Mouse (Mus musculus) right cerebral cortex, adult 18-20 months (tissue): ENCODE data around the gene Pole2.
A peak's percentile ranks its signal among the peaks of the same experiment; 100 is the strongest.

Experiments
- DNase-seq: peaks from one replicate; pipeline ENCODE4 v3.0.0; 2022; ENCODE audit warnings: mixed read lengths

Pole2 gene

DNA sequence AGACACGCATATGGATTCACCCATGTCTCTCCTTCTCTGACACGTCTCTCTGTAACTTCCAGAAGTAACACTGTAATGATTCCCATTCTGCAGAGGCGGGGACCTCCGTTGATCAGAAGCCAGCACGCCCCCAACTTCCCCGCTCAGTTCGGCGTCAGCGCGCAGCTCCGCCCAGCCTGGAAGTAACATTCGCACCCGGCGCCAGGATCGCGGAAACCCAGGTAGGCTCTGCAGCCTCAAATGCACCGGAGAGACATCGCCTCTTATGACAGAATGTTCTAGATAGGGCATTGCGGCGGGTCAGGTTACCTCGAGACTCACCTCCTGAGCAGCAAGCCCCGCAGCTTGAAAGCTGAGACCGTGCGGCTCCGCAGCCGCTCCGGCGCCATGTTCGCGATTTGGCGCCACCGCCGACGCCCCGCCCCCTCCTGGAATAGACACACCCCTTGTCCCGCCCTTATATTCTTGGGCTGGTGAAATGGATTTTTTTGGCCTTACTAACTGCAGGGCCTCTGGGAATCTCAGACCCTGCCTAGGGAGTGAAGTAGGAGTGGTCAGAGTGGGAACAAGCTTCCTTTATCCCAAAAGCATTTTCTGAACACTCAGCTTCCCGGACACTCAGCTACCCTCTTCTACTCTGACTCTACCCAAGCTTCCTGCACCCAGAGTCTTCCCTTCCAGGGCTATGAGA lies at the start of gene Pole2:
Pole2 (minus strand) TSS at position 420 of the 691 bp plus-strand sequence.
- peak; percentile 81 for DNase-seq

DNA sequence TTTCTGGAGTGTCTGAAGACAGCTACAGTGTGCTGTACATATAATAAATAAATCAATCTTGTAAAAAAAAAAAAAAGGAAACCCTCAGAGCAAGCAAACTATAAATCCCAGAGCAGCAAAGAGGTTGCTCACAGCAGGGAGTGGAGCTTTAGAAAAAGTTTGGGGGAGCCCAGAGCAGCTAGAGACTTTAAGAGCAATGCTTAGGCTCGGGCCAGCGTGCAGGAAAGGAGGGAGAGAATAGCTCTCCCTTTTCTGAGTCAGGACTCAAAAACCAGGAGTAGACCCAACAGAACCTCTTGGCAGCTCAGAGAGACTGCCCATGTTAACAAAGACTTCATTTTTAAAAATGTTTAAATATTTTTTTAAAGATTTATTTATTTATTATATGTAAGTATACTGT lies 41.0 kb upstream of the Pole2 start:
- DNase-seq = no peak

DNA sequence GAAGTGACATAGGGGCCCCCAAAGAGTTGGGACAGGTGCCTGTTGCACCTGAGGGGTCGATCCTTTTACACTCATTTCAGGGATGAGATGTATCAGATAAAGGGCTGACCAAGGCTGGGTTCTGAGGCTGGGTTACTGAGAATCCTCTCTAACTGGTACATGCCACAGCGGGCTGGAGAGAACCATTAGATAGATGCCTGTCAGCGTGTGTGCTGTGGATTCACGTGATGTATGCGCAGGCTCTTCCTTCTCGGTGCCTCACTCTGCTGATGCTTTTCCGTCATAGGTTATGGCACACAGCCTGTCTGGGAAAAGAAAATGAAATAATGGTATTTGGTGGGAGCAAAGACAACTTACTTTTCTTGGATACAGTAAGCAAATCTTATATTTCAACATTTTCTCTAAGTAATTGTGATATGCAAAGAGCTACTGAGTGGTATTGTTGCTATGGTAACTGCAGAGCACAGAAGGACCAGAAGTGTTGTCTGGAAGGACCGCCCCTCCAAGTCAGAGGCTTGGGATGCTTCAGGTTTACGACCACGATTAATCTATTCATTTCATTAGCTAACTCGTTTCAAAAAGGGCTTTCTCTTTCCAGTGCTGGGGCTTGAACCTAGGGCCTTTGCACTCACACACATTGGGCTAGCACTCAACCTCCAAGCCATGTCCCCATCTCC lies 40.1 kb upstream of the Pole2 start:
- DNase-seq = no peak

DNA sequence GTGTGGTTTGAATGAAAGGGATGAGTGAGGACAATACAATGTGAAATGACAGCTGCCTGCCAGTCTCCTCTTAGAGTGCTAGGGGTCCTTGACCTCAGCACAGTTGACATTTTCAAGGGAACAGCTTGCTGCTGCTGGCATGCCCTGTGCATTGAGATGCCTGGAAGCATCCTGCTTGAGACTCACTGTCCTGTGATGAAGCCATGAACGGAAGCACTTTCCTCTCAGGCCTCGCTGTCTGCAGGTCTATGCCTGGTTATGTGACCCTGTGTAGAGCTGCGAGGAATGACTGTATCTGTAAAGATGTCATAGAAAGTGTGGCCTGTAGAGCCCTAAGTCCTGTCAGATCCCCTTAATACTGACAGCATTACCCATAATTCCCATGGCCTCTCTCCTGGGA lies 37.0 kb upstream of the Pole2 start:
- DNase-seq = no peak

DNA sequence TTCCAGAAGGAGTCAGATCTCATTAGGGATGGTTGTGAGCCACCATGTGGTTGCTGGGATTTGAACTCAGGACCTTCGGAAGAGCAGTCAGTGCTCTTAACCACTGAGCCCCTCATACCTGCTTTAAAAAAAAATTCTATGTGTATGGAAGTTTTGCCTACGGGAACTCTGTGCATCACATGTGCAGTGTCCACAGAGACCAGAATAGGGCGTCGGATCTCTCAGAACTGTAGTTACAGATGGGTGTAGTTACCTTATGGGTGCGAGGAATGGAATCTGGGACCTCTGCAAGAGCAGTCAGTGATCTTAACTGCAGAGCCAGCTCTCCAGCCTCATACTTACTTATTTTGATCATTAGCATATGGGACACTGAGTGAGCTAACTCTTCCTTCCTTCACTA lies 34.3 kb upstream of the Pole2 start:
- no peak for DNase-seq

DNA sequence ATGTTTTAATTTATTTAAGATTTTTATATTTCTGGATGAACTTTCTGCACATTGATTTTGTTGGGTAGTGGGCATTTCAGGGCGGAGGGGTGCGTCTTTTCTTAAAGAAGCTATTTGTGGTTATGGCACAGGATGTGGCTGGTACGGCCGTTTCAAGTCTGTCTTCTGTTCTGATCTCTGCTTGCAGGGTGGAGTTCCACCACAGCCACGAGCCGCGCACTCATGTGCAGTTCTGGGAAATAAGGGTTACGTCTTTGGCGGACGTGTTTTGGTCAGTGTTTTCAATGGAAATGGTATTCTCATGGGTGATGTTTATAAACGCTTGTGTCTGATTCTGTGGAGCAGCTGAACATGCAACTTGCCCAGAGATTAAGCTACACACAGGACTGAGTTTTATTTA lies 29.8 kb upstream of the Pole2 start:
- no peak for DNase-seq

DNA sequence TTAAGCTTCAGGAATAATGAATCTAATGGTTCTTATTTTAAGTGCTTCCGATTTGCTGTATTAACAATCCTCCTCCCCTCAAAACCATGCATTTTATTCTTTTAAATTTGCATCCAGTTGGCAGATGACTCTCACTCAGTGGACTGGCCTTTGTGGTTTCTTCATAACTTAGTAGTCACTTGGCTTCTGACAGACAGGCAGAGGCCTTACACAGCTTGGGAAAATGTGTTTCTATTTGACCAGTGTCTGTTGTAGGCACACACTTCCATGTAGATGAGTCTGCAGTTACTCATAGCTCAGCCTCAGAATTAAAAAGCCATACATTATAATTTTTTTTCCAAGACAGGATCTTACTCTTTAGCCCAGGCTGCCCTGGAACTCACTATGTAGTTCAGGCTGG lies 25.8 kb upstream of the Pole2 start:
- no peak for DNase-seq

DNA sequence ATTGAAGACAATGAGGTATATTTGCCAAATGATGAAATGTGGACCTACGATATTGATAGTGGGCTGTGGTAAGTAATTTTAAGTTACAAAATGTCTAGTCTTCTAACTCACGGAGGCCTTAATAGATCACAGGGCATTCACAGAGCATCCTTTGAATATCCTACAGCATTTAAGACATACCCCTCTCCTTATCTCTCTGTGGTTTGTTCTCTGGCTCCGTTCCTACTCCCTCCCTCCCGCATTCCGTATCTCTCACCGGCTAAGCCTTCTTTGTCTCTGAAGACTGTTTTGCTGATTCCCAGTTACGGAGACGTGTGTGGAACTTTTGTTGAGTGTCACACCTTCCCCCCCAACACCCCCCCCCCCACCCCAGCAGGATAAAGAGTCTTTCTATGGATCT lies 22.8 kb upstream of the Pole2 start:
- DNase-seq = no peak

DNA sequence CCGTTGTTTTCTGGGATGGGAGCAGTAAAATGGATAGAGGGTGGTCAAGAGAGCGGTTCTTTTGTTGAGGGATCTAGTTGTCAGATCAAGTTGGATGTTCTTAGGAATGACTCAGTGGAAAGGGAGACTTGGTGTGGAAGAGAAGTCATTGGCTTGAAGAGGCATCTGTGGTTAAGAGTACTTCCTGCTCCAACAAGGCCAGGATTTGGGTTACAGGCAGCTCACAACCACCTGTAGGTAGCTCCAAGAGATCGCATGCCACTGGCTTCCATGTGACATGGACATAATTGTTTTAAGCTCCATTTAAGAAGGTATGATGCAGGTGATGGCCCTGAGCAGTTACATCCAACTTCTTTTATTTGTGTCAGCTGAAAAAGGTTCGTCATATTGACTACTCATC lies 21.8 kb upstream of the Pole2 start:
- DNase-seq = no peak

DNA sequence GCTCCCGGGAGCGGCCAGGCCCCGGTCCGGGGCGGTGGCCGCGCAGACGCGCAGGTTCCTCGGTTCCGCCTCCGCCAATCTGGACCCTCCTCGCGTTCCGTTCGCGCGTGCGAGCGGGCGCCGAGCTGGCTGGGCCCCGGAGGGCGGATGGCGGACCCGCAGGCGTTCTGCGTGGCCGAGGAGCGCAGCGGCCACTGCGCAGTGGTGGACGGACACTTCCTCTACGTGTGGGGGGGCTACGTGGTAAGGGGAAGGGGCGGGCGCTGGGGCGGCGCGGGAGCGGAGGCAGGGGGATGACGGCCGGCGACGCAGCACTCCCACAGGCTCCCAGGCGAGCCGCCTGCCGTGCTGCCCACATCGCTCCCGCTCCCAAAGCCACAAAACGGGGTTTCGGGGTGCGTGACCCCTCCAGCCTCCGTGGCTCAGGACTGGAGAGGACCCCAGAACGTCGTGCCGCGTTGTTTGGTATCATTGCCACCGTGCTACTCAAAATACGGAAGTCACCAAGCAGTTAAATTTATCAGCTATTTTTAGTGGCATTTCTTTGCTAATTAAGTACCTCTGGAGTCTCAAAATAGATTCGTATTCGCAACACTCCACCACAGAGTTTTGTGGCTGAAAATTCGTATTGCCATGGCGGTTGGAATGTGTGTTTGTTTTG lies 13.9 kb upstream of the Pole2 start:
- DNase-seq = peak; percentile 76

DNA sequence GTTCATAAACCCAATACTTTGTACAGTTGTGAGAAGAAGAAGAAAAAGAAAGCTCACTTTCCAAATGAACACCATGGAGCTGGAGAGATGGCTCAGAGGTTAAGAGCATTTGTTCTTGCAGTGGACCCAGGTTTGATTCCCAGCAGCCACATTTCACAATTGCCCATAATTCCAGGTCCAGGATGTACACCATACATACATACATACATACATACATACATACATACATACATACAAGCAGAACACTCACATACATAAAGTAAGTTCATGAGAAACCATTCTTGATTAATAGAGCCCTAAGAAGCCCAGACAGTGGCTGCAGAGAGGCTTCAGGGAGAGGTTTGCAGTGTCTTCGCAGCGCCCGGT lies 13.4 kb upstream of the Pole2 start:
- DNase-seq = no peak

DNA sequence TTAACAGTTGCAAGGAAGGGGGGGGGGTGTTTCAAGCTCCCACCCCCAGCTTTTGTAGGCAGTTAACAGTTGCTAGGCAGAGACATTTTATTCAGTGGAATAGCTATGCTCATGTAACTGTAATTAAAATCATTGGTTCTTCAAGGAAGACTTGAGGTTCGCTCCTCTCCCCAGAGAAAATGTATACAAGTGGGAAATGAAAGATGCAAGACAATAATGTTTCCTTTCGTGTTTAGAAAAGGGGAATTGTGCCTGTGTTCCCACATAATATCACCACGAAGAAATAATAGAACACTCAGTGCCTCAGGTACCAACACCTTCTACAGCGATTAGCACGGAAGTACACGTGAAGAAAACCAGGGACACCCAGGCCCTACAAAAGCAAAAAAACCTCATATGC lies 12.9 kb upstream of the Pole2 start, which contains the start of gene Klhdc1:
Klhdc1 (plus strand) TSS at position 301 of the 400 bp plus-strand sequence.
- no peak for DNase-seq

DNA sequence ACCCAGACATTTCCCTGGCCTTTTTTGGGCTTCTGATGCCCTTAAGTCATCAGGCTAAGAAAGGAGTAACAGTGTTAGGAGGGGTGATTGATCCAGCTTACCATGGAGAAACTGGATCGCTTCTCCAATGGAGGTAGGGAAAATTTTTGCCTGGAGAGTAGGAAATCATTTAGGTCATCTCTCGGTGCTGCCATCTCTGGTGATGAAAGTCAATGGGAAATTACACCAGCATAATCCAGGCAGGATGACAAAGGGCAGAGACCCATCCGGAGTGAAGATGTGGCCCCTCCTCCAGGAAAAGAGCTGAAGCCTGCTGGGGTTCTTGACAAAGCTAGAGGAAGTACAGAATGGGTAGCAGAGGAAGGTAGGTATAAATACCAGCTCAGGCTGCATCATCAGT lies 10.3 kb upstream of the Pole2 start:
- no peak for DNase-seq

DNA sequence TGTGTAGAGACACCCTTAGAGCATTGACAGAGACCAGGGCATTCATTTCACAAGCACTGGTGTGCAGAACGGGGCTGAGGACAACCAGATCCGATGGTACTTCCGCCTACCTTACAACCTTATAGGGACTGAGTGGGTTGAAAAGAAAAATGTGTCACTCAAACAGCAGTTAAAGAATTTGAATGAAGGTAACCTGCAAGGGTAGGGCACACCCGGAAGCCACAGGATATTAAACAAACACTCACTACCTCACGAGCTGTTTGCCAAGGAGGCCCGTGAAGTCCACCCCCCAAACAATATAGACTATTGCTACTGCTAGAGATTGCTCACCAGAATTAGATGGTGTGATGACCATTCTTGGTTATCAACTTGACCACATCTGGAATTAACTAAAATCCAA lies 7.8 kb upstream of the Pole2 start:
- DNase-seq = no peak

DNA sequence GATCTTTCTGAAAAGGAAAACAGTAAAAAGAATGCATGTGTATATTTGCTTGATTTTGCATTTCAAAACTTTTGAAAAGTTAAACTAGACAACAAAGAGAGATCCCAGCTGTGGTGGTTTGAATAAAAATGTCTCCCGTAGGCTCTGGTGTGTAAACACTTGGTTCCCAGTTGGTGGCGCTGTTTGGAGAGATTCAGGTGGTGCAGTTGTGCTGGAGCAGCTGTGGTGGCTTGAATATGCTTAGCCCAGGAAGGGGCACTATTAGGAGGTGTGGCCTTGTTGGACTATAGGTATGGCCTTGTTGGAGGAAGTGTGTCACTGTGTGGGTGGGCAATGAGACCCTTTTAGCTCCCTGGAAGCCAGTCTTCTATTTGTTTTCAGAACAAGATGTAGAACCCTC lies 1.3 kb upstream of the Pole2 start:
- no peak for DNase-seq

DNA sequence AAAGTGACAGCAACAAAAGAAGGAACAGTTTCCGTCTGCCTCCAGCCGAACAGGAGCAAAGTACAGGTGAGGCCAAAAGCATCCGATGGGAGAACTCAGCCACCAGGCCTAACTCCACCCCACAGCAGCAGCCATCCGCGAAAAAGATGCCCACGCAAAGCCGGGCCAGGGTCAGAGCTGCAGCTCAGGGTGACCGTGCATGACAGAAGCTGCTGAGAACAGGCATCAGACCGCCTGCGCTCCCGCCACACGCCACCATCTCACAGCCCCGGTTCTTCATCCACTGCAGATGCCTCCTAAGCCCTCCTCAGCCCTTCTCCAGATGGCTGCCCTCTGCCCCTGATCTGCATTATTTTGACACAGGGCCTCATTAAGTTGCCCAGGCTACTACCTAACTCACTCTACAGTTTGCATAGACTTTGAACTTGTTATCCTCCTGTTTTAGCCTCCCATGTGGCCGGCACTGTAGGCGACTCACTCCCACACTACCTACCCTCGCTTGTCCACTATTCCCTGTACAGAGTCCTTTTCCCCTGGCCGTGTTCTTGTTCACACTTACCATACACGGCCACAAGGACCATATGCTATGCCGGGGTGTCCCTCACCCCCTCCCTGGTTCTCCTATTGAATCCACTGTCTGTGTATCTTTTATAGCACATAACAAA lies 7.2 kb downstream of the Pole2 start:
- no peak for DNase-seq

DNA sequence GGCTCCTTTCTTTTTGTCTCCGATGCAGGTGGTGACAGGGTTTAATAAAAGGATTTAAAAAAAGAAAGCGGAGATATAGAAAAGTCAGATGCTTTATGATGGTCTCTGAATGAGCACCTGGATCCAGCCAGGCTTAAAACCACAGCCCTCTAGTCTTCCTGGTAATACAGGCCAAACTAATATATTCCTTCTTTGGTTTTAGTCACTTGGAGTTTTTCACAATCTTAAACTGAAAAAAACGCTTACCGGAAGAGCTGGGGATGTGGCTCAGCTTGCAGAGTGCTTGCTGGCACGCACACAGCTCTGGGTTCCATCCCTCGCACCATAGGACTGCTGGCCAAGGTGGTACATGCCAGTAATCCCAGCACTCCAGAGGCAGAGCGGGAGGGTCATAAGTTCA lies 11.4 kb downstream of the Pole2 start:
- no peak for DNase-seq

DNA sequence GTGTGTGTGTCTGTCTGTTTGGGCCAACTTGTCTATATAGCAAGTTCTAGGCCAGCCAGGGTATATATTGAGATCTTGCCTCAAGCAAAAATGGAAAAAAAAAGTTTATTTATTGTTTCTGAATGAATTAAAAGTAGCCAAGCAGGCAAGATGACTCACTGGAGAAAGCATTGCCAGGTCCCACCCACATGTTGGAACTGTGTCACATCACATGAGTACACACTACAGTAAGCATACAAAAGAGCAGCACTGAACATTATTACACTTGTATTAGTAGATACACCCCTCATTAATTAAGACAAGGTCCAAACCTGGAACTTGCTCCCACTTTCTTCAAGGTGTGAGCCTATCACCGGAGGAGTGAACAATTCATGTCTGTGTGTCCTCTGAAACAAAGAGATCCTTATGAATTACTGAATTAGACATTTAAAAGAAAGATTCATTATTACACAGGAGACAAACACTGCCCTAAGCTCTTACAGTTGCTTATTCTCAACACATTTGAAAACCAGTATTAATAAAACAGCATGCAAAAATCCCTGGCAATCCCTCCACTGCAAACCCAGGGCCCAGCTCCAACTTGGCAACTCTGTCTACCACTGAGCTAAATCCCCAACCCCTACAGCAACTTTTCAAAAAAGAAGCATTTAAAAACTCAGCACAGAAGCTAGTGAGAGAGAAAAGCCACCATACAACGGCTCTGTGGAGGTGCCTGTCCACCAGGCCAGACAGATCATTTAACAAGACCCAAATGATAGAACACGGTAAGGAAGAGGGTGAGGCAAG lies 12.8 kb downstream of the Pole2 start:
- peak; percentile 48 for DNase-seq

DNA sequence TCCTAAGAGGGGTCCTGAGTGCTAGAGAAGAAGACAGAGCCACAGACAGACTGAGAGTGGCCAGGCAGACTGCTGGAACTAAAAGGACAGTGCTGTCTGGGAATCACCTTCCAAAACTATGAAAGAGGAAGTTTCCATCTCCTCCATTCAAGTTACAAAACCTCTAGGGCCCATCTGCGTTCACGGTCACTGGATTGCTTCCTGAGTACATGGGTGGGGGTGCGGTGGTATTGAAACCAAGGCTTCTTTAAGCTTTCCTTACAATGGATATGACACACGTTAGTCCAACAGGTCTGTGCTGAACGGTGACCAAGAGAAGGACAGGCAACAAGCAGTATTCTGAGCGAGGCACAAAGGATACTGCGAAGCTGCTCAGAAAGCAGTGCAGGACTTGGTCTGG lies 13.6 kb downstream of the Pole2 start:
- no peak for DNase-seq

DNA sequence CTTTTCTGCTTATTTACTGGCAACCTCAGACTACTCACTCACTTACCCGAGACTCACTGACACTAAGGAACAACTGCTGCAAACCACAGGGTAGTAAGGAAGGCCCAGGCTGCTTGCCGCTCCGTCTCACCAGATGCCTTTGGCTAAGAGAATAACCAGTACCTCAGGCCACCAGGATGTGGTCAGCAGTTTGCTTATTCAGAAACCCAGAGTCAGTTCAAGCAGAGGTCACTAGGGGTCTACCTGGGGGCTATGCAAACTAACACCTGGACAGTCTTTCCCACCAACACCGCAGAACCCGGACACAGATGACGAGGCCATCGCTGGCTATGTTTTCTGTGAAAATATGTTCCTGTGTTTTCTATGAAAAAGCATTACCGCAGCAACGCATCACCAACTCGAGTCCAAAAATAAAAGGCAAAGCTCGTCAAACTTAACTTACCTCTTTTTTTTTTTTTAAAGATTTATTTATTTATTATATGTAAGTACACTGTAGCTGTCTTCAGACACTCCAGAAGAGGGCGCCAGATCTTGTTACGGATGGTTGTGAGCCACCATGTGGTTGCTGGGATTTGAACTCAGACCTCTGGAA lies 14.7 kb downstream of the Pole2 start:
- no peak for DNase-seq

DNA sequence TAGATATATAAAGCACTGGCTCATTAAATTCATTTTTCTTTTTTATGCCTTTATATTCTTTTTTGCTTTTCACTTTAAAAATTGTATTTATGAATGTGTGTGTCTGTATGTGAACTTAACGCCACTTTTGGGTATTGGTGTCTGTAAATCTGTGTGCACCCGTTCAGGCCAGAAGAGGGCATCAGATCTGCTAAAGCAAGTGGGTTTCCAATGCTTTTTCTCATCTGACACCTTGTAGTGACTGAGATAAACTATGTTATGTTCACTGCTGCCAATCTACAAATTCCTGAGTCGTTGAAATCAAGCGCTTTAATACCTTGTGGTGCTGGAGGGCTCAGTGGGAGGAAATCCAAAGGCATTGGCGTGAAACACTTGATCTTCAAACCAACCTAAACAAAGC lies 16.9 kb downstream of the Pole2 start:
- no peak for DNase-seq
